Mouse (Mus musculus): ENCODE data around the gene Aldh3a1. TPM values are rescaled to one million over a fixed set of nuclear protein-coding genes. Genes with fewer than 3 reads are reported as not detected.
A peak's percentile ranks its signal among the peaks of the same experiment; 100 is the strongest.
"Not testable (repeated sequence)": the region's sequence is repeated elsewhere in the genome, so short reads cannot be mapped to it uniquely, and the experiment has no call there.

Gene Aldh3a1
- polyA plus RNA-seq, 1 experiment from 2014 or later: not detected

DNA sequence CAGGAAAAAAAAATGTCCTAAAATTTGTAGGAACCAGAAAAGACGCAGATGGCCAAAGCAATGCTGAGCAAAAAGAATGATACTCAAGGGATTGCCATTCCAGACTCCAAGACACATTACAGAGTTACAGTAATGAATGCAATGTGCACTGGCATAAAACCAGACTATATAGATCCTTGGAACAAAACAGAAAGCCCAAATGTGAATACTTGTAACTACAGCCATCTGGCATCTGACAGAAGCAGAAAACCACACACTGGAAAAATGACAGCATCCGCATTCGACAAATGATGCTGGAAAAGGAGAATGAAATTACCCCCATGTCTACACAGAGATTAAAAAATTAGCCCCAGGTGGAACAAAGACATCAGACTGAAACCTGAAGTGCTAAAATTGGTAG is 27.0 kb upstream of the Aldh3a1 start:
- H3K27me3 ChIP-seq (ENCODE audit: insufficient read depth, low read length): no peaks in the 10 kb centered on the region
- H3K9me3 ChIP-seq (ENCODE audit: low read depth, low read length): no peaks in the 10 kb centered on the region
- no peak overlapping the region for H3K9ac ChIP-seq
- H3K4me2 ChIP-seq: no peak overlapping the region
- WGBS: 84% methylated on average over 3 of the region's 3 CpGs
- H3K36me3 ChIP-seq (ENCODE audit: insufficient read depth): no peaks in the 10 kb centered on the region
- no peak overlapping the region for H3K4me3 ChIP-seq (ENCODE audit: low read depth, low read length)
- no peaks in the 10 kb centered on the region for H3K4me1 ChIP-seq (ENCODE audit: insufficient read depth)
- TF ChIP-seq CTCF (IDR thresholded peaks at IDR 0.05; ENCODE audit: low read depth): no peak
- no peak overlapping the region for H3K27ac ChIP-seq (ENCODE audit: low read depth)
- DNase-seq (no peak), ATAC-seq (ENCODE audit: insufficient read depth) (no peak)

DNA sequence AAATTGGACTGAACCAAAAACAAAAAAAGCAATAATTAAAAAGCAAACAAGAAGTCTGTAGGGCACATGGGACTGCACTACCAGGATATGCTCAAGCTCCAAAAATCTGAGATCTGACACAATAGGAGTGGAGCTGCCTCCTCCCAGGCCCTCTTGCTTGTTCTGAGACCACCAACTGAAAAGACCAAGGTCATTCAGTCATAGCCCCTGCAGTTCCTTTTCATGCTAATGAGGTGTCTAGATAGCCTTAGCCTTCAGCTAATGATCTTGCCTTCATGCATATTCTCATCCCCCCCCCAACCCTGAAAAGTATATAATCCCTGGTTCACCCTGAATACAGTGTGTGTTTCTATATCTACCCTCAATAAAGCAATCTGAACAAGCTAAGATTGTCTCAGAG is 25.7 kb upstream of the Aldh3a1 start:
- H3K27ac ChIP-seq (ENCODE audit: low read depth): no peak overlapping the region
- H3K36me3 ChIP-seq (ENCODE audit: insufficient read depth): no peaks in the 10 kb centered on the region
- H3K9ac ChIP-seq: no peak overlapping the region
- no peaks in the 10 kb centered on the region for H3K27me3 ChIP-seq (ENCODE audit: insufficient read depth, low read length)
- DNase-seq (no peak), ATAC-seq (ENCODE audit: insufficient read depth) (no peak)
- no peak overlapping the region for H3K4me2 ChIP-seq
- TF ChIP-seq CTCF (IDR thresholded peaks at IDR 0.05; ENCODE audit: low read depth): no peak
- no peaks in the 10 kb centered on the region for H3K9me3 ChIP-seq (ENCODE audit: low read depth, low read length)
- H3K4me1 ChIP-seq (ENCODE audit: insufficient read depth): no peaks in the 10 kb centered on the region
- no peak overlapping the region for H3K4me3 ChIP-seq (ENCODE audit: low read depth, low read length)

DNA sequence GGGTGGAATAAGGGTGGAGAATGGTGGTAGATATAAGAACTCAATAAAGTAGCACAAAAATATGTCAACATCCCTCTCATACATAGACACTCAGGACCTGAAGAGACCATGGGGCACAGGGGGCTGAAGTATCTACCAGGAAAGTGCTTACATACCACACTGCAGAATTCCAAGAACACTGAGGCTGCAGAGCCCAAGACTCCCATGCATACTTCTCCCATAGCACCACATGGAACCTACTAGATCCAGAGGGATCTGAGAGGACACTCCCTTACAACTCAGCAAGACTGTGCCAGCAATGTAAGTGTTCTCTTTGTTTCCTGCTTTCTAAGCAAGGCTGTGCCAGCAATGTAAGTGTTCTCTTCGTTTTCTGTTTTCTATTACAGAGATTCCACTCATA is 23.5 kb upstream of the Aldh3a1 start:
- H3K27me3 ChIP-seq (ENCODE audit: insufficient read depth, low read length): no peaks in the 10 kb centered on the region
- no peak for TF ChIP-seq CTCF (IDR thresholded peaks at IDR 0.05; ENCODE audit: low read depth)
- H3K4me1 ChIP-seq (ENCODE audit: insufficient read depth): no peaks in the 10 kb centered on the region
- no peaks in the 10 kb centered on the region for H3K9me3 ChIP-seq (ENCODE audit: low read depth, low read length)
- H3K4me3 ChIP-seq (ENCODE audit: low read depth, low read length): no peak overlapping the region
- no peak overlapping the region for H3K9ac ChIP-seq
- no peak overlapping the region for H3K27ac ChIP-seq (ENCODE audit: low read depth)
- DNase-seq (no peak), ATAC-seq (ENCODE audit: insufficient read depth) (no peak)
- H3K36me3 ChIP-seq (ENCODE audit: insufficient read depth): no peaks in the 10 kb centered on the region
- WGBS: 83% methylated on average over 1 of the region's 1 CpGs
- no peak overlapping the region for H3K4me2 ChIP-seq

GRCm38 (mm10) chr11:61190776-61191175 is 16.6 kb upstream of the Aldh3a1 start:
- Histone ChIP-seq H3K4me1 (ENCODE audit: insufficient read depth) (no peaks in the 10 kb centered on the region), H3K27me3 (ENCODE audit: insufficient read depth, low read length) (no peaks in the 10 kb centered on the region), H3K9ac (no peak overlapping the region), H3K27ac (ENCODE audit: low read depth) (no peak overlapping the region), H3K9me3 (ENCODE audit: low read depth, low read length) (no peaks in the 10 kb centered on the region), H3K4me3 (ENCODE audit: low read depth, low read length) (no peak overlapping the region), H3K36me3 (ENCODE audit: insufficient read depth) (no peaks in the 10 kb centered on the region), H3K4me2 (no peak overlapping the region)
- ATAC-seq (ENCODE audit: insufficient read depth) (no peak), DNase-seq (no peak)
- 73% methylated on average over 2 of the region's 2 CpGs for WGBS
- TF ChIP-seq CTCF (IDR thresholded peaks at IDR 0.05; ENCODE audit: low read depth): no peak

GRCm38 (mm10) chr11:61192123-61192522 is 15.2 kb upstream of the Aldh3a1 start:
- not testable (repeated sequence) for H3K4me3 ChIP-seq (ENCODE audit: low read depth, low read length); H3K27me3 ChIP-seq (ENCODE audit: insufficient read depth, low read length); H3K4me1 ChIP-seq (ENCODE audit: insufficient read depth); DNase-seq; H3K27ac ChIP-seq (ENCODE audit: low read depth); H3K4me2 ChIP-seq; H3K9me3 ChIP-seq (ENCODE audit: low read depth, low read length); H3K9ac ChIP-seq; H3K36me3 ChIP-seq (ENCODE audit: insufficient read depth); ATAC-seq (ENCODE audit: insufficient read depth)
- 96% methylated on average over 7 of the region's 10 CpGs for WGBS

DNA sequence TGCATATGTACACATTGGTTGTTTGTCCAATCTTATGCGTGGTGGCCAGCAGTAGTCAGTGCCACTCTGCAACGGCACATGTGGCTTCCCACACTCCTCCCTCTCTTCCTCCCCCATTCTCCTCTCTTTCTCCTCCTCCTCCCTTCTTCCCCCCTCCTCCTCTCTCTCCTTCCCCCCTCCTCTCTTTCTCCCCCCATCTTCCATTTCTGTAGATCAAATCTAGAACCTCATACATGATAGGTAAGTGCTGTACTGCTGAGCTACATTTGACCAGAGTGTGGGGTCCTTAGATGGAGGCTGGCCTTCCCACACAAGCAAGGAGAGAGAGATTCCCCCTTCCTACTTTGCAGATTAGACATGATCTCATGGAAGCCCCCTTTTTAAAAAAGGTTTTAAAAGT is 14.6 kb upstream of the Aldh3a1 start:
- DNase-seq (no peak), ATAC-seq (ENCODE audit: insufficient read depth) (no peak)

DNA sequence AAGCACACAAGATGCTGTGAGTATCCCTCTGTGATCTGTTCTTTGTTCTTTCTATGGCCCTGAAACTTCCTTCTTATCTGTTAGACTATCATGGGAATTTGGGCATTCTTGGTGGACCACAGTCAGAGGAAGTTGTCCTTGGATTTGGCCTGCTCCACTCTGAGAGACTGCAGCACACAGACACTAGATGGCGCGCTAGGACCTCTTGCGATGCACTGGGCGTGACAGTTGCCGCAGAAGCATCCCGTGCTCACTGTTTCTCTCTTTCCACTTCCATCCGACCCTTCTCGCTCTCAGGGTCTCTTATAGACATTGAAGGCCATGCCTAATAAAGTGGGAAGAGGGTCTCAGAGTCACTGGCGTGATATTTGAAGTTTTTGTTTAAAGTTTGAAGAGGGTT is 13.9 kb upstream of the Aldh3a1 start:
- no peak overlapping the region for H3K9ac ChIP-seq
- WGBS: 6% methylated on average over 9 of the region's 9 CpGs
- ATAC-seq (ENCODE audit: insufficient read depth): peak; percentile 65; the same call in 1 of the 2 replicates
- H3K27ac ChIP-seq (ENCODE audit: low read depth): no peak overlapping the region
- no peaks in the 10 kb centered on the region for H3K36me3 ChIP-seq (ENCODE audit: insufficient read depth)
- H3K4me1 ChIP-seq (ENCODE audit: insufficient read depth): no peaks in the 10 kb centered on the region
- no peaks in the 10 kb centered on the region for H3K9me3 ChIP-seq (ENCODE audit: low read depth, low read length)
- peak; percentile 96 for TF ChIP-seq CTCF (IDR thresholded peaks at IDR 0.05; ENCODE audit: low read depth)
- DNase-seq: peak; percentile 95
- no peak overlapping the region for H3K4me3 ChIP-seq (ENCODE audit: low read depth, low read length)
- no peak overlapping the region for H3K4me2 ChIP-seq
- H3K27me3 ChIP-seq (ENCODE audit: insufficient read depth, low read length): no peaks in the 10 kb centered on the region

More for the DNA sequence above, 14.6 kb upstream of the Aldh3a1 start:
- Histone ChIP-seq H3K4me1 (ENCODE audit: insufficient read depth) (no peaks in the 10 kb centered on the region), H3K9ac (no peak overlapping the region), H3K9me3 (ENCODE audit: low read depth, low read length) (no peaks in the 10 kb centered on the region), H3K27ac (ENCODE audit: low read depth) (no peak overlapping the region), H3K27me3 (ENCODE audit: insufficient read depth, low read length) (no peaks in the 10 kb centered on the region), H3K4me3 (ENCODE audit: low read depth, low read length) (no peak overlapping the region), H3K4me2 (no peak overlapping the region), H3K36me3 (ENCODE audit: insufficient read depth) (no peaks in the 10 kb centered on the region)
- TF ChIP-seq CTCF (IDR thresholded peaks at IDR 0.05; ENCODE audit: low read depth): no peak
- WGBS: 71% methylated on average over 2 of the region's 2 CpGs

Measured in lung, embryonic 14.5 days (tissue).